Mouse (Mus musculus) olfactory bulb, adult 2 months (tissue): ENCODE measurements at regions not wholly inside any gene's neighbourhood (a gene's known extent, or its start where the extent isn't known, plus 50 kb on each side); places are given as distances from the start of the nearest gene placed in this dataset.
A peak's percentile ranks its signal among the peaks of the same experiment; 100 is the strongest.

Experiments
- H3K27ac ChIP-seq: fragments of 200-500 bp; 2 replicates; pipeline ENCODE4 v1.5.1; 2012; ENCODE audit warnings: low read depth, low read length; ENCODE audit not compliant: insufficient read depth
- H3K4me1 ChIP-seq: fragments of 200-500 bp; 2 replicates; pipeline ENCODE4 v1.6.1; 2012; ENCODE audit warnings: low read length; ENCODE audit not compliant: control insufficient read depth, insufficient read depth
- H3K4me3 ChIP-seq: fragments of 200-500 bp; 2 replicates; pipeline ENCODE4 v1.5.1; 2012; ENCODE audit warnings: mild to moderate bottlenecking, low read depth, low read length, moderate library complexity; ENCODE audit not compliant: insufficient read depth
- CTCF ChIP-seq: fragments of 200-500 bp; IDR thresholded peaks from 2 replicates; pipeline ENCODE4 v1.5.1; 2012; ENCODE audit warnings: low read depth, mild to moderate bottlenecking, low read length, moderate library complexity; ENCODE audit not compliant: insufficient read depth
- POLR2A ChIP-seq: fragments of 200-500 bp; IDR thresholded peaks from 2 replicates; pipeline ENCODE4 v1.6.1; 2012; ENCODE audit warnings: mild to moderate bottlenecking, low read depth, low read length, moderate library complexity; ENCODE audit not compliant: insufficient read depth
- WGBS: fragments of 180-500 bp; shearing (Covaris S2); methylation state at CpG from one replicate; pipeline ENCODE4 v1.1.7; 2018; 5-methylcytosine and 5-hydroxymethylcytosine counted together

GRCm38 (mm10) chr19:56010766-56011165 is 269.1 kb downstream of the Tcf7l2 start:
- H3K4me1 ChIP-seq, result no peaks in the 10 kb centered on the region
- TF ChIP-seq CTCF, result no peak
- TF ChIP-seq POLR2A, result no peak
- 96% methylated on average over 7 of the region's 7 CpGs for WGBS
- H3K27ac ChIP-seq, result no peak overlapping the region
- H3K4me3 ChIP-seq, result no peak overlapping the region

- Histone ChIP-seq H3K4me3 (no peak overlapping the region), H3K27ac (no peak overlapping the region), H3K4me1 (no peaks in the 10 kb centered on the region)
- TF ChIP-seq CTCF, result no peak
- TF ChIP-seq POLR2A, result no peak
Observed at GRCm38 (mm10) chr19:56011292-56011691, 269.7 kb downstream of the Tcf7l2 start.

DNA sequence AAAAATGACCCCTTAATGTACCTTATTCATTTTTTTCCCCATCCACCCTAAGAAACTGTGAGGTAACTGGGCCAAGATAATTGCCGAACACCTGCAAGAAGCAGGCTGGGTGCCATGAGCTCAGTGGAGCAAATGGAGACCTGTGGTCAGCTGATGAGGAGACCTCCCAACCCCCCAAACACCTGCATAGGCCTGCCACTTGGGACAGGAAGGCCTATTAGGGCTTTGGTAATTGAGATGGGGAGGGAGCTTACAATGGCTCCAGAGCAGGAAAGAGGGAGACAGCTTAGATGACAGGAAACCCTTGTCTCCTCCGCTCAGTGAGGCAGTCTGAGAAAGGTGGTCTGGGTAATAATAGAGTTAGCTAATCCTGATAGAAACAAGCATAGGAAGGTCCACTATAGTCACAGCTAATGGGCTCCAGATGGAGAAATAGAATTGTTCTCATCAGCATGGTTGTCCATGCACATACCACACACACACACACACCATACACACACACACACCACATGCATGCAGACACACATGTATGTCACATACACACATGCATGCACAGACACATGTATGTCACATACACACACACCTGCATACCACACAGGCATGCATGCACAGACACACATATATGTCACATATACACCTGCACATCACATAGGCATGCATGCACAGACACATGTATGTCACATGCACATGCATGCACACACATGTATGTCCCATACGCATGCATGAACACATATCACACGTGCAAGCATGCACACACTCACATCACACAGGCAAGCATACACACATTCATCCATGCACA is 270.2 kb upstream of the Habp2 start:
- no peak for TF ChIP-seq POLR2A
- Histone ChIP-seq H3K27ac (no peak overlapping the region), H3K4me3 (no peak overlapping the region), H3K4me1 (no peaks in the 10 kb centered on the region)
- 92% methylated on average over 4 of the region's 4 CpGs for WGBS

GRCm38 (mm10) chr19:56017524-56017923 is 269.4 kb upstream of the Habp2 start:
- 79% methylated on average over 7 of the region's 7 CpGs for WGBS
- H3K27ac ChIP-seq, result no peak overlapping the region
- H3K4me1 ChIP-seq, result no peaks in the 10 kb centered on the region
- TF ChIP-seq POLR2A, result no peak
- TF ChIP-seq CTCF, result no peak
- H3K4me3 ChIP-seq, result no peak overlapping the region

DNA sequence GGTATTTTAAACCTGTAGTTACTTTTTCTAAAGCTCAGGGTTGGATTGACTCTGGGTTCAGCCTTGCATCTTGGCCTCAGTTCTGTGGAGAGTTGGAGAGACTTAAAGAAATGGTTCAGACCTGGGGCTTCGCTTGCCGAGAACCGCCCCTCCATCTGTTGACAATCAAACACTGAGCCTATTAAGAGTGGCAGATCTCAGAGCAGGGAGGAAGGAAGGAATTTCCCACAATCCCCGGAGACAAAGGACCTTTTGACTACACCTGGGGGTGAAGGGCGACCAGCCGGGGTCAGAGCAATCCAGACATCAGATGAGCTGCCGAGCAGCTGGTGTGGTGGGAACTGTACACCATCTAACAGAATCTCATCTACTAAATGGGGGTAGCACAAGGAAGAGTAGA is 267.8 kb upstream of the Habp2 start:
- H3K4me1 ChIP-seq, result no peaks in the 10 kb centered on the region
- no peak overlapping the region for H3K27ac ChIP-seq
- no peak for TF ChIP-seq CTCF
- no peak for TF ChIP-seq POLR2A
- H3K4me3 ChIP-seq, result no peak overlapping the region
- 80% methylated on average over 7 of the region's 7 CpGs for WGBS

DNA sequence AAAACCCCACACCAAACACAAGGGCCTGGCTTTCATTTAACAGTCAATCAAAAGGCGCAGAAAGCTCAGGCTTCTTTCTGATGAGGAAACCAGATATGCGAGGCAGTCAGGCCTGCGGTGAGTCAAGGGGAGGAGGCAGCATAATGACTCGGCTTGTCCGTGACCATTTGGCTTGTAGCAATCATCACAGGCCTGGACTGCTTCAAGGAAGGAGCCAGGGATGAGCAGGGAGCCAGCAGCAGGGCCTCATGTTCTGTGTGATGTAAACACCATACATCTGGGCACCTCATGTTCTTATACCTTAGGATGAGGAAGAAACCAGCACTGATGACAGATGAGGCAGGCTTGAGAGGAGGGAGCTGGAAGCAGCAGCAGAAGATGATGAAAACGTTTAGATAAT is 264.6 kb upstream of the Habp2 start:
- WGBS, result 86% methylated on average over 6 of the region's 6 CpGs
- H3K27ac ChIP-seq, result no peak overlapping the region
- H3K4me3 ChIP-seq, result no peak overlapping the region
- TF ChIP-seq CTCF (no peak), POLR2A (no peak)
- H3K4me1 ChIP-seq, result no peaks in the 10 kb centered on the region

GRCm38 (mm10) chr19:56024599-56024998 is 262.3 kb upstream of the Habp2 start:
- no peak for TF ChIP-seq CTCF
- TF ChIP-seq POLR2A, result no peak
- Histone ChIP-seq H3K4me1 (peaks cover 5% of the 10 kb centered on the region), H3K27ac (no peak overlapping the region), H3K4me3 (no peak overlapping the region)
- WGBS, result 88% methylated on average over 4 of the region's 4 CpGs

DNA sequence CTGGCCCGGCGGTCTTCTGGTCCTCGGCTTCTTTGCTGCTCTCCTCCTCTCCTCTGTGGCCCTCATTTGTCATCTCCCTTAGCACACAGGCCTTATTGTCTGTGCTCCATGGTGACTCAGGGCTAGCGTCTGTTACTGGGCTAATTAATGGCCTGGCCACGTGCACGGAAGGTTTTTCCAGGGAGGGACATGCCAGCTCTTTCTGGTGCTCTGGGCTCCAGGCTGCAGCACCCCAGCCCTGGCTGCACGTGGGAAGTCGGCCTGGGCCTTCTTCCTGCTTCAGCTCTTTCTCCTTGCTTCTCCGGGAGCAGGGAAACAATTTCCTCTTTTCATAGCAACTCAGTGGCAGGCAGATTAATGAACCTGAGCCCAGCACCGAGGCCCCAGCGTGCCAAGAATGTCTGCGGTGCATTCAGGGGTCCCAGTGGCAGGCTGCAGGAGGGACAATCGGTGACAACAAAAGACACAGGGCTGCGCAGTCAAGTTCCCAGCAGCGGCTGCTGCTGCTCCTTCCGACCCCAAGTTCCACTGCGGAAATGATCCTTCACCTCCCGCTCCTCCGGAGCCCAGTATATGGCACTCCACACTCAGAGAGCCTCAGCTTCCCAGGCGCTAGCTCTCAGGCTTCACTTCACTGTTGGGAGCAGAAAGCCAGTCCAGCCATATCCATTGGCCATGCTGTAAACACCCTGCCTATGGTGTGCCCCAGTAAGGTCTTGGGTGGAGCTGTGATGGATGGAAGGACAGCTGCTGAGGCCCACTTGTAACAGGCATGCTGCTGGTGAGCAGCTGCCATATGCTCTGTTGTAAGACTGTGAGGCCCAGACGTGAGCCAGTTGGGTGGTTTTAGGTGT is 257.3 kb upstream of the Habp2 start:
- Histone ChIP-seq H3K4me1 (peaks cover 10% of the 10 kb centered on the region), H3K4me3 (no peak overlapping the region), H3K27ac (peak overlapping the region; percentile 64; the same call in 1 of the 2 replicates)
- WGBS, result 41% methylated on average over 21 of the region's 21 CpGs
- TF ChIP-seq POLR2A (no peak), CTCF (no peak)

- TF ChIP-seq CTCF, result no peak
- TF ChIP-seq POLR2A, result no peak
- Histone ChIP-seq H3K27ac (no peak overlapping the region), H3K4me1 (peaks cover 10% of the 10 kb centered on the region), H3K4me3 (no peak overlapping the region)
- 54% methylated on average over 4 of the region's 4 CpGs for WGBS
Observed at GRCm38 (mm10) chr19:56030401-56030925, 256.5 kb upstream of the Habp2 start.

GRCm38 (mm10) chr19:56034552-56034951 is 252.4 kb upstream of the Habp2 start:
- Histone ChIP-seq H3K4me3 (no peak overlapping the region), H3K4me1 (peaks cover 5% of the 10 kb centered on the region), H3K27ac (no peak overlapping the region)
- WGBS, result 80% methylated on average over 4 of the region's 4 CpGs
- TF ChIP-seq POLR2A, result no peak
- no peak for TF ChIP-seq CTCF
